Mouse (Mus musculus) yolk sac, embryonic 10.5 days (tissue): ENCODE results near the gene Plxnd1.
A peak's percentile ranks its signal among the peaks of the same experiment; 100 is the strongest.

Experiments used
- DNase-seq: peaks from one replicate; pipeline ENCODE4 v3.0.0-alpha.2; 2017; ENCODE audit warnings: low spot score

The Plxnd1 gene

GRCm38 (mm10) chr6:115916611-115917010 lies 78.2 kb downstream of the Plxnd1 start:
- DNase-seq = no peak

- no peak for DNase-seq
Observed at GRCm38 (mm10) chr6:115915601-115916445, 79.0 kb downstream of the Plxnd1 start.

- no peak for DNase-seq
Observed at GRCm38 (mm10) chr6:115914511-115915202, 80.1 kb downstream of the Plxnd1 start.

GRCm38 (mm10) chr6:115913482-115913881 lies 81.3 kb downstream of the Plxnd1 start:
- no peak for DNase-seq

GRCm38 (mm10) chr6:115911763-115912162 lies 83.0 kb downstream of the Plxnd1 start:
- DNase-seq = no peak

- peak; percentile 34 for DNase-seq
Observed at GRCm38 (mm10) chr6:115909940-115910339, 84.9 kb downstream of the Plxnd1 start.

GRCm38 (mm10) chr6:115909052-115909451 lies 85.8 kb downstream of the Plxnd1 start:
- no peak for DNase-seq

- no peak for DNase-seq
Observed at GRCm38 (mm10) chr6:115908421-115908982, 86.3 kb downstream of the Plxnd1 start.

GRCm38 (mm10) chr6:115906871-115907270 lies 87.9 kb downstream of the Plxnd1 start:
- DNase-seq = no peak

- no peak for DNase-seq
Observed at GRCm38 (mm10) chr6:115906455-115906854, 88.3 kb downstream of the Plxnd1 start.

- DNase-seq = no peak
Observed at GRCm38 (mm10) chr6:115905568-115905967, 89.2 kb downstream of the Plxnd1 start.
